In genomic region chr11:75455041-75455736, GRCm38 (mm10) we compare ENCODE assay signal across 8 mouse cellular contexts. TPM values are rescaled to one million over a fixed set of nuclear protein-coding genes. Genes with fewer than 3 reads are reported as not detected.
DNase-seq lines count a peak whose midpoint lies in the region; ATAC-seq and TF ChIP-seq lines count a peak whose summit lies in the region.

No protein-coding gene starts in this region.

- DNase-seq in 3T3-L1 (ENCODE audit: low read depth, low spot score) = peak; percentile 47
- DNase-seq in adrenal gland, postnatal 4 days (ENCODE audit: low spot score in 2 of 2) = no peak
- DNase-seq in T-cell, adult 2 months (ENCODE audit: low spot score) = no peak
- no peak for DNase-seq in right cerebral cortex, postnatal 10 days (ENCODE audit: low spot score in 2 of 2)

- H3K79me2 ChIP-seq in C2C12 (ENCODE audit: control insufficient read depth, insufficient read depth) = peaks cover 41% of the 10 kb centered on the region

- 66% methylated on average over 10 of the region's 10 CpGs for WGBS in limb, embryonic 15.5 days
- WGBS in olfactory bulb, adult 2 months = 68% methylated on average over 10 of the region's 10 CpGs

- TF ChIP-seq CTCF in C2C12 (IDR thresholded peaks at IDR 0.05; ENCODE audit: control insufficient read depth, insufficient read depth, insufficient read length) = no peak
- TF ChIP-seq CTCF in olfactory bulb, adult 2 months (IDR thresholded peaks at IDR 0.05; ENCODE audit: insufficient read depth, low read depth, low read length) = no peak

- peak overlapping the region; percentile 83 for H3K27ac ChIP-seq in limb, embryonic 15.5 days
- H3K27ac ChIP-seq in olfactory bulb, adult 2 months (ENCODE audit: insufficient read depth, low read depth, low read length) = 0 out of 2 replicates have a peak overlapping the region, but pooled peaks have one; percentile 3

- no peaks in the 10 kb centered on the region for H3K9me3 ChIP-seq in limb, embryonic 15.5 days

- H3K9ac ChIP-seq in limb, embryonic 15.5 days = peak overlapping the region; percentile 56; the same call in 1 of the 2 replicates

- TF ChIP-seq POLR2A in olfactory bulb, adult 2 months (IDR thresholded peaks at IDR 0.05; ENCODE audit: insufficient read depth, low read depth, low read length) = no peak

- peaks cover 47% of the 10 kb centered on the region for H3K4me1 ChIP-seq in limb, embryonic 15.5 days
- H3K4me1 ChIP-seq in olfactory bulb, adult 2 months (ENCODE audit: control insufficient read depth, insufficient read depth, low read length) = peaks cover 53% of the 10 kb centered on the region

- H3K79me3 ChIP-seq in C2C12 (ENCODE audit: low read depth) = peaks cover 14% of the 10 kb centered on the region

- peak; percentile 20 for ATAC-seq in granulocyte monocyte progenitor cell, adult 5-6 weeks (replicated peaks; ENCODE audit: poor library complexity, severe bottlenecking)
- no peak; the same call in 1 of the 2 replicates for ATAC-seq in limb, embryonic 15.5 days (ENCODE audit: insufficient number of reproducible peaks, low FRiP score, low TSS enrichment, low read depth)

- H3ac ChIP-seq in C2C12 (ENCODE audit: control insufficient read depth, insufficient read length, low read depth) = peak overlapping the region; percentile 41

- peak overlapping the region; percentile 100 for H3K4me2 ChIP-seq in limb, embryonic 15.5 days

- H3K27me3 ChIP-seq in C2C12 (ENCODE audit: control insufficient read depth, insufficient read depth, insufficient read length) = no peaks in the 10 kb centered on the region
- no peaks in the 10 kb centered on the region for H3K27me3 ChIP-seq in limb, embryonic 15.5 days

- H3K36me3 ChIP-seq in C2C12 (ENCODE audit: control insufficient read depth, insufficient read depth) = peaks cover 7% of the 10 kb centered on the region
- H3K36me3 ChIP-seq in limb, embryonic 15.5 days = peaks cover 13% of the 10 kb centered on the region

- no peak overlapping the region for H3K4me3 ChIP-seq in C2C12 (ENCODE audit: insufficient read depth, poor library complexity, severe bottlenecking)
- peak overlapping the region; percentile 72 for H3K4me3 ChIP-seq in limb, embryonic 15.5 days
- H3K4me3 ChIP-seq in olfactory bulb, adult 2 months (ENCODE audit: insufficient read depth, low read depth, low read length) = peak overlapping the region; percentile 71

TF ChIP-seq in C2C12, 6 proteins besides CTCF, POLR2A, EP300 and RAD21:
- no peak for TF ChIP-seq MAX (IDR thresholded peaks at IDR 0.05)
- TF ChIP-seq USF1 (IDR thresholded peaks at IDR 0.05; ENCODE audit: low read depth) = no peak
- no peak for TF ChIP-seq CEBPB (IDR thresholded peaks at IDR 0.05; ENCODE audit: low read depth)
- TF ChIP-seq MYOG (IDR thresholded peaks at IDR 0.05; ENCODE audit: control insufficient read depth, extremely low read depth, insufficient read length) = no peak
- TF ChIP-seq MYOD1 (IDR thresholded peaks at IDR 0.05; ENCODE audit: control insufficient read depth, insufficient read length, low read depth) = no peak
- TF ChIP-seq FOSL1 (IDR thresholded peaks at IDR 0.05; ENCODE audit: insufficient read depth, low read length, poor library complexity, severe bottlenecking) = no peak

RNA-seq across cellular contexts. Expression of gene Wdr81, which starts 0.7 kb away (rescaled TPM):
- 21.6 TPM for polyA plus RNA-seq in C2C12 (2012; fragmentation: generic; extraction: Trizol)
- 10.2 and 15.6 TPM in 2 replicates for total RNA-seq in granulocyte monocyte progenitor cell, adult 5-6 weeks (2014; fragmentation: Nextera tagmentation)
- 4.4 and 5.1 TPM in 2 replicates for total RNA-seq in granulocyte monocyte progenitor cell, adult 5-6 weeks (2017)
- 5.8 and 6.5 TPM in 2 replicates for polyA plus RNA-seq in limb, embryonic 15.5 days (2015; fragmentation: Nextera tagmentation; extraction: Ambion mirVana)
- not detected in 2 replicates for polyA plus RNA-seq in olfactory bulb, adult 2 months (2012; ENCODE audit: insufficient read depth, insufficient read length, low replicate concordance, missing spikeins)
- 10 to 100 TPM; 18.1 to 18.4 TPM for total RNA-seq in adrenal gland, postnatal 4 days (2021)

RNA-seq across cellular contexts. Expression of gene Tlcd2, which starts 6.3 kb away (rescaled TPM):
- 1.5 TPM for polyA plus RNA-seq in C2C12 (2012; fragmentation: generic; extraction: Trizol)
- total RNA-seq in granulocyte monocyte progenitor cell, adult 5-6 weeks (2014; fragmentation: Nextera tagmentation) = 12.1 and 30.0 TPM in 2 replicates
- 14.1 and 23.2 TPM in 2 replicates for total RNA-seq in granulocyte monocyte progenitor cell, adult 5-6 weeks (2017)
- 28.2 and 30.8 TPM in 2 replicates for polyA plus RNA-seq in limb, embryonic 15.5 days (2015; fragmentation: Nextera tagmentation; extraction: Ambion mirVana)
- polyA plus RNA-seq in olfactory bulb, adult 2 months (2012; ENCODE audit: insufficient read depth, insufficient read length, low replicate concordance, missing spikeins) = not detected in 2 replicates
- total RNA-seq in adrenal gland, postnatal 4 days (2021) = 10 to 100 TPM; 12.9 to 17.8 TPM

RNA-seq across cellular contexts. Expression of gene Serpinf2, which starts 15.8 kb away (rescaled TPM):
- polyA plus RNA-seq in C2C12 (2012; fragmentation: generic; extraction: Trizol) = 0.07 TPM
- not detected in 2 replicates for total RNA-seq in granulocyte monocyte progenitor cell, adult 5-6 weeks (2014; fragmentation: Nextera tagmentation)
- total RNA-seq in granulocyte monocyte progenitor cell, adult 5-6 weeks (2017) = not detected in 2 replicates
- polyA plus RNA-seq in limb, embryonic 15.5 days (2015; fragmentation: Nextera tagmentation; extraction: Ambion mirVana) = 0.12 and 1.6 TPM in 2 replicates
- polyA plus RNA-seq in olfactory bulb, adult 2 months (2012; ENCODE audit: insufficient read depth, insufficient read length, low replicate concordance, missing spikeins) = not detected in 2 replicates
- total RNA-seq in adrenal gland, postnatal 4 days (2021) = 100 to 1,000 TPM in 1 of 2 experiments, 10 to 100 TPM in 1; 12.4 to 127 TPM

RNA-seq across cellular contexts. Expression of gene Prpf8, which starts 31.4 kb away (rescaled TPM):
- 104 TPM for polyA plus RNA-seq in C2C12 (2012; fragmentation: generic; extraction: Trizol)
- 154 and 174 TPM in 2 replicates for total RNA-seq in granulocyte monocyte progenitor cell, adult 5-6 weeks (2014; fragmentation: Nextera tagmentation)
- 115 and 127 TPM in 2 replicates for total RNA-seq in granulocyte monocyte progenitor cell, adult 5-6 weeks (2017)
- 44.4 and 49.5 TPM in 2 replicates for polyA plus RNA-seq in limb, embryonic 15.5 days (2015; fragmentation: Nextera tagmentation; extraction: Ambion mirVana)
- 102 and 148 TPM in 2 replicates for polyA plus RNA-seq in olfactory bulb, adult 2 months (2012; ENCODE audit: insufficient read depth, insufficient read length, low replicate concordance, missing spikeins)
- total RNA-seq in adrenal gland, postnatal 4 days (2021) = 100 to 1,000 TPM; 142 to 156 TPM

RNA-seq across cellular contexts. Expression of gene Serpinf1, which starts 32.7 kb away (rescaled TPM):
- 1,152 TPM for polyA plus RNA-seq in C2C12 (2012; fragmentation: generic; extraction: Trizol)
- total RNA-seq in granulocyte monocyte progenitor cell, adult 5-6 weeks (2014; fragmentation: Nextera tagmentation) = 117 and 157 TPM in 2 replicates
- 77.7 and 84.8 TPM in 2 replicates for total RNA-seq in granulocyte monocyte progenitor cell, adult 5-6 weeks (2017)
- 296 and 333 TPM in 2 replicates for polyA plus RNA-seq in limb, embryonic 15.5 days (2015; fragmentation: Nextera tagmentation; extraction: Ambion mirVana)
- not detected in 2 replicates for polyA plus RNA-seq in olfactory bulb, adult 2 months (2012; ENCODE audit: insufficient read depth, insufficient read length, low replicate concordance, missing spikeins)
- 100 to 1,000 TPM in 1 of 2 experiments, 10 to 100 TPM in 1; 45.8 to 111 TPM for total RNA-seq in adrenal gland, postnatal 4 days (2021)

Comparison
In these comparisons a context has a peak if more than half of its experiments do, and no peak if none do; other contexts are left out.
1. RNA of gene Tlcd2, which starts 6.3 kb away (polyA plus RNA-seq): 28.2 to 30.8 TPM in limb, embryonic 15.5 days; 1.5 TPM in C2C12 (single experiment) and not detected in olfactory bulb, adult 2 months; every median in the first group is over 10 times any median in the second.